Mouse (Mus musculus) kidney, embryonic 16.5 days (tissue): ENCODE results near the gene Ell. TPM values are rescaled to one million over a fixed set of nuclear protein-coding genes. Genes with fewer than 3 reads are reported as not detected.

Source experiments
- ATAC-seq: fragments of 200-750 bp; cut with Nextera tagmentation; 2 replicates; pipeline ENCODE4 v1.8.0; 2017; ENCODE audit warnings: moderate TSS enrichment; ENCODE audit not compliant: low FRiP score, low TSS enrichment
- H3K27ac ChIP-seq: fragments of 300-500 bp; sonication (generic); 2 replicates; pipeline ENCODE4 v1.5.1; 2014; ENCODE audit warnings: low read length
- H3K27me3 ChIP-seq: fragments of 300-500 bp; sonication (generic); 2 replicates; pipeline ENCODE4 v1.6.1; 2014; ENCODE audit warnings: low read length, control low read depth, mixed read lengths; ENCODE audit not compliant: insufficient read depth
- H3K36me3 ChIP-seq: fragments of 300-500 bp; sonication (generic); 2 replicates; pipeline ENCODE4 v1.6.1; 2014; ENCODE audit warnings: low read length, control low read depth, mixed read lengths; ENCODE audit not compliant: insufficient read depth
- H3K4me1 ChIP-seq: fragments of 300-500 bp; sonication (generic); 2 replicates; pipeline ENCODE4 v1.6.1; 2014; ENCODE audit warnings: low read length, control low read depth, mixed read lengths; ENCODE audit not compliant: insufficient read depth
- H3K4me2 ChIP-seq: fragments of 300-500 bp; sonication (generic); replicated peaks from 2 replicates; pipeline ENCODE4 v1.6.1; 2014; ENCODE audit warnings: low read depth, low read length
- H3K4me3 ChIP-seq: fragments of 300-500 bp; sonication (generic); 2 replicates; pipeline ENCODE4 v1.5.1; 2014; ENCODE audit warnings: mild to moderate bottlenecking, low read length
- H3K9ac ChIP-seq: fragments of 300-500 bp; sonication (generic); replicated peaks from 2 replicates; pipeline ENCODE4 v1.6.1; 2014; ENCODE audit warnings: low read length
- H3K9me3 ChIP-seq: fragments of 300-500 bp; sonication (generic); 2 replicates; pipeline ENCODE4 v1.6.1; 2016; ENCODE audit warnings: low read length, control low read depth
- WGBS: fragments of 180-500 bp; shearing (Covaris S2); extraction: QIAGEN DNeasy Blood & Tissue Kit; methylation state at CpG from one replicate; pipeline ENCODE4 v1.1.7; 2014; 5-methylcytosine and 5-hydroxymethylcytosine counted together
- polyA plus RNA-seq: library from polyadenylated mRNA; unstranded; fragments of >200 nt; fragmentation: Nextera tagmentation; extraction: Ambion mirVana; gene quantifications from 2 replicates; pipeline ENCODE4 v1.2.1, GENCODE M21; 2015

The Ell gene
- polyA plus RNA-seq, result 24.1 and 25.1 TPM in 2 replicates

DNA sequence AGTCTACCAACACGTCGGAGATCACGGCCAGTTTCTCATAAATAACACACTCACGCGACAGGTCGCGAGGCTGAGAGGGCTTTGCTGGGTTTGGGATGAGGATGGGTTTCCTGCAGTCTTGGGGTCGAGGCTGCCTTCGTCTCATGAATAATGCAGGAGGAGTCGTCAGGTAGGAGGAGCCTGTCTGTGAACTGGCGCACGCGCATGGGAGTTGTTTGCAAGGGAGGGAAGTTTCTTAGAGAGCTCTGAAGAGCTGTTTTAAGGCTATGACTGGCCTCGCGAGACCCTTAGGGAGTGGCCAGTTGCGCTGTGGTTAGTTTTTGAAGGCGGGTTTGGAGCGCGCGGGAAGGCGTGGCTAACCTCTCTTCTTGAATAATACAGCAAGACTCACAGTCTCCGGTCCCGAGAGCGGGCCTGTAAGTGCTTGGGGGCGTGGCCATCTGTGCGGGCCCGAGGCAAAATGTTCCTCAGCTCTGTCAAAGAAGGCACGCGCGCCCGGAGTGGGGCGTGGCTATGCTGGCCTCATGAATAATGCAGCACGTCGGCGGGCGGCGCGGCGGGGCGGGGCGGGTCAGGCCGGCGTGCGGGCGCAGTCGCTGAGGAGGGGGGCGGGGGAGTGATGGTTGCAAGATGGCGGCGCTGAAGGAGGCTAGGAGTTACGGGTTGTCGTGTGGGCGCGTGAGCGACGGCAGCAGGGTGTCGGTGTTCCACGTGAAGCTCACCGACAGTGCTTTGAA is at the start of gene Ell:
Gene Ell (plus strand): TSS at position 381 of the 737 bp plus-strand sequence.
- peak within 1 kb of the TSS; percentile 86 for H3K4me2 ChIP-seq
- H3K4me3 ChIP-seq, result peak within 1 kb of the TSS; percentile 92
- WGBS, result under 1% methylated on average over 58 of the region's 58 CpGs
- peak within 1 kb of the TSS; percentile 94 for H3K9ac ChIP-seq
- peak; percentile 91 for ATAC-seq
- peaks cover 32% of the 10 kb centered on the region for H3K4me1 ChIP-seq
- H3K27ac ChIP-seq, result peak within 1 kb of the TSS; percentile 98
- H3K27me3 ChIP-seq, result no peaks in the 10 kb centered on the region
- H3K9me3 ChIP-seq, result no peaks in the 10 kb centered on the region
- H3K36me3 ChIP-seq, result peaks cover 28% of the 10 kb centered on the region

DNA sequence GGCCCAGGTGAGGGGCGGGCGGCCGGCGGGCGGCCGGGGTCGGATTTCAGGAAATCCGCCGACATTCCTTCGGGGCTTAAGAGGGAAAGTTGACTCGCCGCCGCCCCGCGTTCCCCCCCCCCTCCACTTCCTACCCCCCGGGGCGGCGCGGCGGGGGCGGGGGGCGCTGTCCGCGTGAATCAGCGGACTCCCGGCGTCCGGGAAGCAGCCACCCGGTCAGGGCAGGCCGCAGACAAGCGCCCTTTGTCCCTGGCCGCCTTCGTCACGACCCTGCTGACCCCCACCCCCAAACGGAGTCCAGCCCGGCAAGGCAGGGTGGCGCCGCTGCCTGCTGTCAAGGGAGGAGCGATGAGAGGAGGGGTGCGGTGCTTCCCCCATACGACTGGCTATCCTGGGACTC is 49.7 kb upstream of the Ell start:
- ATAC-seq, result 0 out of 2 replicates have a peak, but pooled peaks have one; percentile 27
- H3K4me2 ChIP-seq, result peak overlapping the region; percentile 60
- 0 out of 2 replicates have a peak overlapping the region, but pooled peaks have one; percentile 39 for H3K9ac ChIP-seq
- WGBS, result 0% methylated on average over 40 of the region's 41 CpGs
- peak overlapping the region; percentile 42 for H3K4me3 ChIP-seq
- no peaks in the 10 kb centered on the region for H3K36me3 ChIP-seq
- H3K27me3 ChIP-seq, result peaks cover 99% of the 10 kb centered on the region
- H3K4me1 ChIP-seq, result peaks cover 66% of the 10 kb centered on the region
- no peak overlapping the region for H3K27ac ChIP-seq
- no peaks in the 10 kb centered on the region for H3K9me3 ChIP-seq

GRCm38 (mm10) chr8:70490061-70490879 is 49.0 kb upstream of the Ell start:
- no peaks in the 10 kb centered on the region for H3K9me3 ChIP-seq
- peak overlapping the region; percentile 60 for H3K4me2 ChIP-seq
- H3K4me1 ChIP-seq, result peaks cover 69% of the 10 kb centered on the region
- H3K9ac ChIP-seq, result no peak overlapping the region
- H3K27me3 ChIP-seq, result peaks cover 99% of the 10 kb centered on the region
- no peaks in the 10 kb centered on the region for H3K36me3 ChIP-seq
- no peak overlapping the region for H3K27ac ChIP-seq
- ATAC-seq, result no peak
- WGBS, result 11% methylated on average over 10 of the region's 10 CpGs
- H3K4me3 ChIP-seq, result no peak overlapping the region

GRCm38 (mm10) chr8:70490880-70491495 is 48.3 kb upstream of the Ell start:
- Histone ChIP-seq H3K4me1 (peaks cover 73% of the 10 kb centered on the region), H3K27ac (no peak overlapping the region), H3K9me3 (no peaks in the 10 kb centered on the region), H3K4me2 (peak overlapping the region; percentile 29; the same call in 1 of the 2 replicates), H3K4me3 (no peak overlapping the region), H3K36me3 (no peaks in the 10 kb centered on the region), H3K9ac (no peak overlapping the region), H3K27me3 (peaks cover 99% of the 10 kb centered on the region)
- 4% methylated on average over 20 of the region's 20 CpGs for WGBS
- no peak for ATAC-seq

GRCm38 (mm10) chr8:70492664-70493640 is 46.3 kb upstream of the Ell start, which contains the start of gene Crlf1:
Crlf1 (plus strand) TSS chr8:70493158.
- WGBS, result under 1% methylated on average over 56 of the region's 93 CpGs
- no peak for ATAC-seq
- no peaks in the 10 kb centered on the region for H3K36me3 ChIP-seq
- no peak within 1 kb of the TSS for H3K27ac ChIP-seq
- H3K4me3 ChIP-seq, result peak within 1 kb of the TSS; percentile 45
- peaks cover 100% of the 10 kb centered on the region for H3K27me3 ChIP-seq
- H3K4me2 ChIP-seq, result peak within 1 kb of the TSS; percentile 74
- peak within 1 kb of the TSS; percentile 50 for H3K9ac ChIP-seq
- peaks cover 66% of the 10 kb centered on the region for H3K4me1 ChIP-seq
- no peaks in the 10 kb centered on the region for H3K9me3 ChIP-seq

- peak overlapping the region; percentile 50; the same call in 1 of the 2 replicates for H3K9ac ChIP-seq
- peaks cover 100% of the 10 kb centered on the region for H3K27me3 ChIP-seq
Observed at GRCm38 (mm10) chr8:70493692-70494415, 45.4 kb upstream of the Ell start.

DNA sequence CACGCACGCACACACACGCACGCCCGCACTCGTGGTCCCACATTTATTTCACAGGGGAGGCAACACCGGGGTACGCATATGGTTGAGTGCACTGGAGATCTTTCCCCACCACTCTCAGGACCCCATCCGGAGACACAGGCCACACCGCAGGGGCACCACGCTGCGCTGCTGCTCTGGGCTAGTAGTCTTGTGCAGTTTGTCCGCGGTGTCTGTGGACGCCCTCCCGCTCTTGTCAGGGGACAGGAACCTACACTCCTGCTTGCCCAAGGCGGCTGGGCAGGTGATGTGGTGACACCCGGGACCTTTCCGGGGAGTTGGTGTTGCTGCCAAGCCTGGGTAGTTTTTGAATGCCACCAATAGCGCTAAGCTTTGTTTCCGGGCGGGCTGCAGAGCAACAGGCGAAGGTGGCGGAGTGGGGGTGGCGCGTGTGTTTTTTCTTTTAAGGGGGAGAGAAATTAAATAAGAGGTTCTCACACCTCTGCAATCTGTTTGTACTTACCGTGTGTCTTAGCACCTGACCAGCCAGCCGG is 44.8 kb upstream of the Ell start:
- H3K36me3 ChIP-seq, result no peaks in the 10 kb centered on the region
- peaks cover 100% of the 10 kb centered on the region for H3K27me3 ChIP-seq
- H3K4me3 ChIP-seq, result peak overlapping the region; percentile 45
- no peak for ATAC-seq
- H3K27ac ChIP-seq, result no peak overlapping the region
- no peaks in the 10 kb centered on the region for H3K9me3 ChIP-seq
- 1% methylated on average over 27 of the region's 28 CpGs for WGBS
- peaks cover 51% of the 10 kb centered on the region for H3K4me1 ChIP-seq
- no peak overlapping the region for H3K9ac ChIP-seq
- H3K4me2 ChIP-seq, result peak overlapping the region; percentile 74; the same call in 1 of the 2 replicates

More at GRCm38 (mm10) chr8:70493692-70494415, 45.4 kb upstream of the Ell start:
- H3K36me3 ChIP-seq, result no peaks in the 10 kb centered on the region
- no peak for ATAC-seq
- 1% methylated on average over 46 of the region's 47 CpGs for WGBS
- no peaks in the 10 kb centered on the region for H3K9me3 ChIP-seq
- peaks cover 57% of the 10 kb centered on the region for H3K4me1 ChIP-seq
- no peak overlapping the region for H3K27ac ChIP-seq
- peak overlapping the region; percentile 45 for H3K4me3 ChIP-seq
- peak overlapping the region; percentile 74 for H3K4me2 ChIP-seq

DNA sequence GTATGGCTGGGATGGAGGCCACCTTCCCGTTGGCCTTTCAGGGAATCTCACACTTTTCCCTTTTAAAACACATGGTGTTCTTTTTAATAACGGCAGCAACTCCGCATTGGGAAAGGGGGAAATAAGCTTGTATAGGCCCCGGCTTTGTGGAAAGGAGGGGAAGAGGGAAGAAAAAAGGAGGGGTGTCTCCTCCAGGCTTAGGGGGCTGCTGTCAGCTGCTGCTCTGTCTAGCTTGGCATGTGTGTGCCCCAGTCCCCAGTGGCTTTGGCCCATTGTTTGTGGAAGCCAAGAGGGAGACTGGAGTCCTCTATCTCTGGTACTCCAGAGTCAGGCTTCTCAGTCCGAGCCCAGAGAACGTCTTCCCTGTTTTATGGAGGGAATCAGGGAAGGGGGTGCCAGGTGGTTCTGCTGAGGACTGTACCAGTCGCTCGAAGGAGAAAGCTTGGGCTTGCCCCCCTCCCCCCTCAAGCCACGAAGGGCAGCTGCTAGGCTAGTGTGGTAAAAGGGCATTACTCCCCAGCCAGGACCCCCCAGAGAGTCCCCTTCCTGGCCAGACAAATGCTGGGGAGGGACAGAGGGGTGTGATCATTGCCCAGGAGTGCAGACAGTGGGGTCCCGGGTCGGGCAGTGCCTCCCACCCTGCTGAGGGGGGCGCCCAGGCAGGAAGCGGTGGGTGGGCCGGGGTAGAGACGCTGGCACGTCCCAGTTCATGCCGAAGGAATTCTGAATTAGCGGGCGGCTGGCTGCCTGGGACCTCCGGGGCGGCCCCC is 44.1 kb upstream of the Ell start:
- no peak for ATAC-seq
- 0 out of 2 replicates have a peak overlapping the region, but pooled peaks have one; percentile 24 for H3K9ac ChIP-seq
- WGBS, result 4% methylated on average over 17 of the region's 21 CpGs
- peak overlapping the region; percentile 45 for H3K4me3 ChIP-seq
- H3K27me3 ChIP-seq, result peaks cover 100% of the 10 kb centered on the region
- peaks cover 46% of the 10 kb centered on the region for H3K4me1 ChIP-seq
- H3K9me3 ChIP-seq, result no peaks in the 10 kb centered on the region
- H3K27ac ChIP-seq, result no peak overlapping the region
- H3K36me3 ChIP-seq, result no peaks in the 10 kb centered on the region
- H3K4me2 ChIP-seq, result peak overlapping the region; percentile 24
